Mouse (Mus musculus) hindbrain, embryonic 11.5 days (tissue): ENCODE measurements around the gene St6galnac3. TPM values are rescaled to one million over a fixed set of nuclear protein-coding genes. Genes with fewer than 3 reads are reported as not detected.

Source experiments
- ATAC-seq: fragments of 200-750 bp; cut with Nextera tagmentation; 2 replicates; pipeline ENCODE4 v1.8.0; 2017; ENCODE audit warnings: mild to moderate bottlenecking, moderate TSS enrichment, moderate library complexity; ENCODE audit not compliant: low FRiP score
- DNase-seq: peaks from one replicate; pipeline ENCODE4 v3.0.0-alpha.2; 2015; ENCODE audit warnings: low spot score
- H3K27ac ChIP-seq: fragments of 300-500 bp; sonication (generic); 2 replicates; pipeline ENCODE4 v1.5.1; 2014; ENCODE audit warnings: mild to moderate bottlenecking, low read depth, low read length
- H3K27me3 ChIP-seq: fragments of 300-500 bp; sonication (generic); 2 replicates; pipeline ENCODE4 v1.6.1; 2014; ENCODE audit warnings: mild to moderate bottlenecking, low read length, moderate library complexity, mixed read lengths; ENCODE audit not compliant: control insufficient read depth, insufficient read depth
- H3K36me3 ChIP-seq: fragments of 300-500 bp; sonication (generic); 2 replicates; pipeline ENCODE4 v1.6.1; 2014; ENCODE audit warnings: mild to moderate bottlenecking, low read length, moderate library complexity, mixed read lengths; ENCODE audit not compliant: control insufficient read depth, insufficient read depth
- H3K4me1 ChIP-seq: fragments of 300-500 bp; sonication (generic); replicated peaks from 2 replicates; pipeline ENCODE4 v1.6.1; 2014; ENCODE audit warnings: low read length, mixed read lengths; ENCODE audit not compliant: control insufficient read depth, insufficient read depth
- H3K4me2 ChIP-seq: fragments of 300-500 bp; sonication (generic); replicated peaks from 2 replicates; pipeline ENCODE4 v1.6.1; 2014; ENCODE audit warnings: mild to moderate bottlenecking, low read depth, low read length
- H3K4me3 ChIP-seq: fragments of 300-500 bp; sonication (generic); 2 replicates; pipeline ENCODE4 v1.5.1; 2014; ENCODE audit warnings: low read depth, low read length
- H3K9ac ChIP-seq: fragments of 300-500 bp; sonication (generic); 2 replicates; pipeline ENCODE4 v1.6.1; 2014; ENCODE audit warnings: low read depth, low read length
- H3K9me3 ChIP-seq: fragments of 300-500 bp; sonication (generic); 2 replicates; pipeline ENCODE4 v1.6.1; 2016; ENCODE audit warnings: low read length; ENCODE audit not compliant: control insufficient read depth
- WGBS: fragments of 180-500 bp; shearing (Covaris S2); extraction: QIAGEN DNeasy Blood & Tissue Kit; methylation state at CpG from one replicate; pipeline ENCODE4 v1.1.7; 2014; 5-methylcytosine and 5-hydroxymethylcytosine counted together
- polyA plus RNA-seq: library from polyadenylated mRNA; unstranded; fragments of >200 nt; fragmentation: Nextera tagmentation; extraction: Ambion mirVana; gene quantifications from 2 replicates; pipeline ENCODE4 v1.2.1, GENCODE M21; 2014

Gene St6galnac3
- polyA plus RNA-seq, 1 experiment from 2014 or later = 34.8 TPM

- ATAC-seq = no peak
- 73% methylated on average over 5 of the region's 5 CpGs for WGBS
Measured at GRCm38 (mm10) chr3:153334152-153334825, 390.7 kb downstream of the St6galnac3 start.

GRCm38 (mm10) chr3:153324307-153324706 lies 400.7 kb downstream of the St6galnac3 start:
- H3K27me3 ChIP-seq = no peaks in the 10 kb centered on the region
- H3K9ac ChIP-seq = no peak overlapping the region
- no peaks in the 10 kb centered on the region for H3K9me3 ChIP-seq
- H3K4me2 ChIP-seq = no peak overlapping the region
- no peak overlapping the region for H3K4me3 ChIP-seq
- WGBS = 82% methylated on average over 3 of the region's 3 CpGs
- ATAC-seq = no peak
- no peak overlapping the region for H3K27ac ChIP-seq
- H3K36me3 ChIP-seq = no peaks in the 10 kb centered on the region
- no peak for DNase-seq
- H3K4me1 ChIP-seq = no peaks in the 10 kb centered on the region

More at GRCm38 (mm10) chr3:153334152-153334825, 390.7 kb downstream of the St6galnac3 start:
- no peak overlapping the region for H3K9ac ChIP-seq
- no peak for DNase-seq
- no peaks in the 10 kb centered on the region for H3K36me3 ChIP-seq
- H3K27ac ChIP-seq = no peak overlapping the region
- no peak overlapping the region for H3K4me3 ChIP-seq
- no peaks in the 10 kb centered on the region for H3K4me1 ChIP-seq
- H3K9me3 ChIP-seq = no peaks in the 10 kb centered on the region
- H3K4me2 ChIP-seq = no peak overlapping the region
- no peaks in the 10 kb centered on the region for H3K27me3 ChIP-seq

GRCm38 (mm10) chr3:153323446-153323845 lies 401.5 kb downstream of the St6galnac3 start:
- H3K4me3 ChIP-seq = no peak overlapping the region
- no peaks in the 10 kb centered on the region for H3K36me3 ChIP-seq
- H3K9ac ChIP-seq = no peak overlapping the region
- ATAC-seq (no peak), DNase-seq (no peak)
- no peak overlapping the region for H3K4me2 ChIP-seq
- 90% methylated on average over 8 of the region's 8 CpGs for WGBS
- H3K4me1 ChIP-seq = no peaks in the 10 kb centered on the region
- H3K27me3 ChIP-seq = no peaks in the 10 kb centered on the region
- no peaks in the 10 kb centered on the region for H3K9me3 ChIP-seq
- no peak overlapping the region for H3K27ac ChIP-seq

- 84% methylated on average over 9 of the region's 9 CpGs for WGBS
- no peaks in the 10 kb centered on the region for H3K9me3 ChIP-seq
- H3K4me1 ChIP-seq = no peaks in the 10 kb centered on the region
- no peak overlapping the region for H3K27ac ChIP-seq
- H3K4me3 ChIP-seq = no peak overlapping the region
- DNase-seq = no peak
- no peaks in the 10 kb centered on the region for H3K36me3 ChIP-seq
- H3K27me3 ChIP-seq = no peaks in the 10 kb centered on the region
- H3K9ac ChIP-seq = no peak overlapping the region
- H3K4me2 ChIP-seq = no peak overlapping the region
- ATAC-seq = no peak
Measured at GRCm38 (mm10) chr3:153313583-153313982, 411.4 kb downstream of the St6galnac3 start.

- no peaks in the 10 kb centered on the region for H3K9me3 ChIP-seq
- H3K4me3 ChIP-seq = no peak overlapping the region
- no peak overlapping the region for H3K27ac ChIP-seq
- no peaks in the 10 kb centered on the region for H3K36me3 ChIP-seq
- DNase-seq (no peak), ATAC-seq (no peak)
- no peak overlapping the region for H3K4me2 ChIP-seq
- H3K9ac ChIP-seq = no peak overlapping the region
- no peaks in the 10 kb centered on the region for H3K4me1 ChIP-seq
- WGBS = 96% methylated on average over 9 of the region's 9 CpGs
- no peaks in the 10 kb centered on the region for H3K27me3 ChIP-seq
Measured at GRCm38 (mm10) chr3:153313167-153313566, 411.8 kb downstream of the St6galnac3 start.

GRCm38 (mm10) chr3:153312006-153312405 lies 413.0 kb downstream of the St6galnac3 start:
- 88% methylated on average over 3 of the region's 3 CpGs for WGBS
- H3K27ac ChIP-seq = no peak overlapping the region
- H3K36me3 ChIP-seq = no peaks in the 10 kb centered on the region
- H3K4me3 ChIP-seq = no peak overlapping the region
- ATAC-seq (no peak), DNase-seq (peak; percentile 19)
- H3K9me3 ChIP-seq = no peaks in the 10 kb centered on the region
- no peak overlapping the region for H3K4me2 ChIP-seq
- no peak overlapping the region for H3K9ac ChIP-seq
- no peaks in the 10 kb centered on the region for H3K27me3 ChIP-seq
- H3K4me1 ChIP-seq = no peaks in the 10 kb centered on the region

- ATAC-seq = no peak
- H3K27ac ChIP-seq = no peak overlapping the region
- no peaks in the 10 kb centered on the region for H3K27me3 ChIP-seq
- no peak overlapping the region for H3K4me3 ChIP-seq
- no peaks in the 10 kb centered on the region for H3K36me3 ChIP-seq
- H3K9me3 ChIP-seq = no peaks in the 10 kb centered on the region
- no peak overlapping the region for H3K9ac ChIP-seq
- DNase-seq = no peak
- WGBS = 82% methylated on average over 4 of the region's 4 CpGs
- H3K4me2 ChIP-seq = no peak overlapping the region
- no peaks in the 10 kb centered on the region for H3K4me1 ChIP-seq
Measured at GRCm38 (mm10) chr3:153308379-153308778, 416.6 kb downstream of the St6galnac3 start.

- no peak overlapping the region for H3K4me3 ChIP-seq
- no peaks in the 10 kb centered on the region for H3K4me1 ChIP-seq
- no peak overlapping the region for H3K27ac ChIP-seq
- H3K9me3 ChIP-seq = no peaks in the 10 kb centered on the region
- no peaks in the 10 kb centered on the region for H3K36me3 ChIP-seq
- DNase-seq (no peak), ATAC-seq (no peak)
- H3K9ac ChIP-seq = no peak overlapping the region
- H3K27me3 ChIP-seq = no peaks in the 10 kb centered on the region
- no peak overlapping the region for H3K4me2 ChIP-seq
- 81% methylated on average over 3 of the region's 3 CpGs for WGBS
Measured at GRCm38 (mm10) chr3:153305153-153305552, 419.8 kb downstream of the St6galnac3 start.

GRCm38 (mm10) chr3:153302376-153302775 lies 422.6 kb downstream of the St6galnac3 start:
- Histone ChIP-seq H3K36me3 (no peaks in the 10 kb centered on the region), H3K27ac (no peak overlapping the region), H3K4me1 (no peaks in the 10 kb centered on the region), H3K27me3 (no peaks in the 10 kb centered on the region), H3K4me2 (no peak overlapping the region), H3K9ac (no peak overlapping the region), H3K4me3 (no peak overlapping the region), H3K9me3 (no peaks in the 10 kb centered on the region)
- 95% methylated on average over 7 of the region's 7 CpGs for WGBS
- DNase-seq (no peak), ATAC-seq (no peak)
